Mouse (Mus musculus): Measurements from ENCODE around the gene Vipr1. TPM values are rescaled to one million over a fixed set of nuclear protein-coding genes. Genes with fewer than 3 reads are reported as not detected.
"Not testable (repeated sequence)": the region's sequence is repeated elsewhere in the genome, so short reads cannot be mapped to it uniquely, and the experiment has no call there.

Vipr1 gene
- 1 to 10 TPM in 2 of 4 experiments, under 1 TPM in 2; 0.58 to 2.2 (median 1.2) TPM for total RNA-seq (2022)

DNA sequence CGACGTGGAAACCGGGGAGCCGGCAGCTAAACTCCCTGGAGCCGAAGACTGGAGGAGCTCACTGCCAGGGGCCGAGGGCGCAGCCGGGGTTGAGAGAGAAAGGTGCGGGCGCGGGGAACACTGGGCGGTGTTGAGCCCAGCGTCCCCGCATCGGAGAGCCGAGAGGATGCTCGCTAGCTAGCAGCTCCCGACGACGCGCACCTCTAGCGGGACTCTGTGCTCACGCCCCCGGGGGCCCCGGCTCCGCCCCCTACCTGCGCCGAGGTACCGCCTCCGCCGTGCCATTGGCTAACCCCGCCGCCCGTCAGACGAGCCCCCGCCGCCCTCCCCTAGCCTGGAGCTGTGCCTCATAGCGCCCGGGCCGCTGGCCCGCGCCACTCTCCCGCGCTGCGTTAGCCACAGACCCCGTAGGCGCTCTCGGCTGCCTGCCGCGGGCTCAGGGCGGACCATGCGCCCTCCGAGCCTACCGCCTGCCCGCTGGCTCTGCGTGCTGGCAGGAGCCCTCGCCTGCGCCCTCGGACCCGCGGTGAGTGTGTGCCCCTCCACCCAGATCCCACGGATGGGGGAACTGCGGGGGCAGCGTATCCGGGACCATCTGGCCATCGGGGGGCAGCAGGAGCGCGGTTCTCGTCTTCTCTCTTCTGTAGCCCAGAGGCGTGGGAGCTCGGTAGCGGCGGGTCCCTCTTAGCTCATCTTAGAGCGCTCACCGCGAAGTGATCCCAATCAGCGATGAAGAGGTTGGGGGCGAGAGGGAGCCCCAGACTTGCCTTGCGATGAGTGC lies at the start of gene Vipr1:
Gene Vipr1, plus strand, starts transcription at position 316 of the 781 bp plus-strand sequence.
- peak; percentile 15 for DNase-seq

DNA sequence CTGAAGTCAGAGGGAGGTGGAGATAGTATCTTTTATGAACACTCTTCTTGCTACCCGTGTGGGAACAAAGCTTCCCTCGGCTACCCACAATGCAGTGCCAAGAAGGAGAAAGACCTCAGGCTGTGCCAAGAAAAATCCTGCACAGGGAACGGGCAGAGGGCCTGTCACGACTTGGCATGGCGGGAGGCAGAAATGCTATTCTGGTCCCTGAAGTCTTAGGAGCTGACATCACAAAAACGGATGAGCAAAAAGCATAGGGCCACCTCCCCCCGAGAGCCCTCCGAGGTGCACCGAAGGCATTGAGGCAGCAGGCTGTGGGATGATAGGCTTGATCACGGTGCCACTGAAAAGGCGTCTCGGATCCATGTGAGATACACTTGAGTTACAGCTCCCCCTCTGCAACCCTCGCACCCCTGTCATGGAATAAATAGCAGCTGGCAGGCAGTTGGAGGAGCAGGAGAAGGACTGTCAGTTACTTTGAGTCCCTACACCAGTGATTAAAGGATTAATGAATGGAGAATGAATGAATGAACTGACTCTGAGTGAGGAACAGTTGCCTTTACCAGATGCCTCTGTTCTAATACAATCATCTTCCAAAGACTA lies 49.5 kb upstream of the Vipr1 start:
- no peak for DNase-seq

DNA sequence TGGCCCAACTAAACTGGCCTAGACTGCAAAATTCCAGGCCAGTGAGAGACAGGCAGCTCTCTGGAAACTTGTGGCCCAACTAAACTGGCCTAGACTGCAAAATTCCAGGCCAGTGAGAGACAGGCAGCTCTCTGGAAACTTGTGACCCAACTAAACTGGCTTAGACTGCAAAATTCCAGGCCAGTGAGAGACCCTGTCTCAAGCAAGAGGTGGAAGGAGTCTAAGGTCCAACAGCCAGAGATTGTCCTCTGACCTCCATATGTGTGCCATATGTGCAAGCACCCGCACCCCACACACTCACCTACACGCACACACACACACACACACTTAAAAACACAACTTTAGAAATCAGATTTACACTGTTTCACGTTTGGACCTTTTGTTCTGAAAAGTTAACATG lies 48.7 kb upstream of the Vipr1 start:
- DNase-seq, result not testable (repeated sequence)

DNA sequence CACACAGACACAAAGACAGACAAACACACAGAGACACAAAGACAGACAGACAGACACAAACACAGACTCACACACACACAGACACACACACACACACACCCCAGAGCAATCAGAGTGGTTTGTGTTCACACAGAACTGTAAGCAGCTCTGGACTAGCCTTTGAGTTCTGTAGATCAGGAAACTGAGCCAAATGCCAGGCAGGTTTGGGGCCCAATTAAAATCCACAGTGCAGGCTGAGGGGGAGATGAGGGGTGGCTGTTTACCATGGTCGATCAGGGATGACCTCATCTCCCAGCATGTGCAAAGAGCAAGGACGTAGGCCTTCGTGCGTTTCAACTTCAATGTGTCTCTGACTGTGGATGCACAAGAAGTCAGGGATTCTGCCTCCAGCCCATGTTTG lies 47.7 kb upstream of the Vipr1 start:
- no peak for DNase-seq

DNA sequence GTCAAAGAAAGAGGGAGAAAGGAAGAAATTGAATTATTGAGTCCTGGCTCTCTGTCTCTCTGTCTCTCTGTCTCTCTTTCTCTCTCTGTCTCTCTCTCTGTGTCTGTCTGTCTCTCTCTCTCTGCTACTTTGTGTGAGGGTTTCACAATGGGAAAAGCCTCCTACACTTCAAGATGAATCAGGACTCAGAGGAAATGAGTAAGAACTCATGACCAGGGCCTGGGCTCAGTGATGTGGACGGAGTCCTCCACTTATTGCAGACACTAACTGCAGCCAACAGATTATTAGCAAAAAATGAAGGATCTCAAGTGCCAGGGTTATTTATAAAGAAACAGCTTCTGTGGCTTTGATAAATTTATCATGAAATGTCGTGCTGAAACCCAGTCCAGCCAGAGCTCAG lies 44.4 kb upstream of the Vipr1 start:
- no peak for DNase-seq

DNA sequence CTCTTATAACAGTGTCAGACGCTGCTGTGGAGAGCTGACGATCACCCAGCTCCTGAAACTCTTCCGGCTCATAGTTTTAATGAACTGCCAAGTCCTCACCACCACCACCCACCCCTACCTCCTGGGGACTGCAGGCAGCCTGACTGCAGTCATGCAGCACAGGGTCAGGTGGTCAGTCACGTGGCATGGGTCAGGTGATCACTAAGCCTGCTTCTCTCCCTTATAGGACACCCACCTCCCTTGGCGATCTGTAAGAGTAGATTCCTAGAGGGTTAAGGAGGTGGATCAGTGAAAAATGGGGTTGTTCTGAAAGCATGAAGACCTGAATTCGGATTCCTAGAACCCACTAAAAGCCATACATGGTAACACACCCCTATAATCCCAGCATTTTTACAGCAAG lies 43.0 kb upstream of the Vipr1 start:
- DNase-seq, result no peak

DNA sequence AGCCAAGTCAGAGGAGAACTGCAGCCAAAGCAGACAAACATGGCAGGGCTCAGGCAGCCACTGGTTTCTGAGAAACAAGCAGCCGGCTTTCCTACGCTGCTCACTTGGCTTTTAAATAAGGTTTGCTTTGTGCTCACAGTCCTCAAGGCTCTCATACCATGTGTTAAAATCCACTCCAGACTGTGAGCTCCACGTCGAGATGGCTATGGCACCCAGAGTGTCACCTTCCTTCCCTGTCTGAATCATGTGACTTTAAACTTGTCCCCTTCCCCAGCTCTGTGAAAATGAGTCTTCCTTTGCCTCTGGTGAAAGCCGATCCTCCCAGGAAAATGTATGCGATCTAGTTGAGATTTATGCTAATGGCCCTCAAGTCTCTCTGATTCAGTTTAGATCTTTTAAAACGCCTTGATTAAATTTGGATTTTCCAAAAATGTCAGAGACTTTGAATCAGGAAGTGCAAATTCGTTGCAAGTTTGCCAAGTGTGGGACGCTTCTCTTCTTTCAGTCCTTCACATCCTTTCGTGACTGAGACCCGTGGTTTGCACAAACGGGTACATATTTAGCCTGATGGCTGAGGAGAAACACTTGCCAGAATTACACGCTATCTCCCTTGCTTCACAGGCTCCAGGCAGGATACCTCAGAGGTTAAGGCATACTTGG lies 42.2 kb upstream of the Vipr1 start:
- DNase-seq, result no peak

DNA sequence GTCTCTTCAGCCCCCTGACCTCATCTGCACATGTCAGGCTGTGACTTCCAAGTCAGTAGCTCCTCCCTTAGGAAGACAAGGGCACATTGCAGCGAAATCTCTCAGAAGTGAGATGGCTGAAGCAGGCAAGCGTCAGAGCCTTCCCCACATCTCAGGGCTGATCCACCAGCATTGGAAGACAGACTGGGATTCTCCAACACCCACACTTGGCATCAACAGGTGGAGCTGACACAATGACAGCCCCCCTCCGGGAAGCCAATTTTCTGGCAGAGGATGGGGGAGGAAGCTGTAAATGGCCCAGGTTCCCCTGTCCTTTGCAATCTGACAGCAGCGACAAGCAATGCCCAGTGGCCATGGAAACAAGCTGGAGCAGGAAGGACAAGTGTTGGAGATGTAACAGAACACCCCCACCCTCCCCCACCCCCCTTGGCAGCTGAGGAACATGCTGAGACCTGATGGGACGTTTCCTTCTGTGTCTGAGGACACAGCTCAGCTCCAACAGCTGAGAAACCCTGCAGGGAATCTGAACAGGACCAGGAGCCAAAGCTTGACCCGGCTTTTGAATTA lies 41.6 kb upstream of the Vipr1 start:
- no peak for DNase-seq

DNA sequence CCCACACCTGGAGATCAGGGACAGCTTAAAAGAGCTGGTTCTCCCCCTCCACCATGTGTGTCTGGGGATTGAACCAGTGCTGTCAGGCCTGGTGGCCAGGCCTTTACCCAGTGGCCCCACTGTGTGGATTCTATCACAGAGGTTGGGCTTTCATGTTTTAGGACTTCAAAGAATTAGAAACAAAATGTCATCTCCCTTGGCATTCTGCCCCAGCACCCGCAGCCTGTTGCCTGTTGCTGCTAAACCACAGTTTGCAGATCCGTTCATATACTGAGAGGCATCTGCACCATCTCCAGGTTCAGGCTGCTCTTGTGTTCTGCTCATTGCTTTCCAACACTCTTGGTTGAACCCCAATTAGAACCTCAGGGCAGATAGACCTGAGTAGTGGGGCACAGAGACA lies 40.1 kb upstream of the Vipr1 start:
- peak; percentile 9 for DNase-seq

DNA sequence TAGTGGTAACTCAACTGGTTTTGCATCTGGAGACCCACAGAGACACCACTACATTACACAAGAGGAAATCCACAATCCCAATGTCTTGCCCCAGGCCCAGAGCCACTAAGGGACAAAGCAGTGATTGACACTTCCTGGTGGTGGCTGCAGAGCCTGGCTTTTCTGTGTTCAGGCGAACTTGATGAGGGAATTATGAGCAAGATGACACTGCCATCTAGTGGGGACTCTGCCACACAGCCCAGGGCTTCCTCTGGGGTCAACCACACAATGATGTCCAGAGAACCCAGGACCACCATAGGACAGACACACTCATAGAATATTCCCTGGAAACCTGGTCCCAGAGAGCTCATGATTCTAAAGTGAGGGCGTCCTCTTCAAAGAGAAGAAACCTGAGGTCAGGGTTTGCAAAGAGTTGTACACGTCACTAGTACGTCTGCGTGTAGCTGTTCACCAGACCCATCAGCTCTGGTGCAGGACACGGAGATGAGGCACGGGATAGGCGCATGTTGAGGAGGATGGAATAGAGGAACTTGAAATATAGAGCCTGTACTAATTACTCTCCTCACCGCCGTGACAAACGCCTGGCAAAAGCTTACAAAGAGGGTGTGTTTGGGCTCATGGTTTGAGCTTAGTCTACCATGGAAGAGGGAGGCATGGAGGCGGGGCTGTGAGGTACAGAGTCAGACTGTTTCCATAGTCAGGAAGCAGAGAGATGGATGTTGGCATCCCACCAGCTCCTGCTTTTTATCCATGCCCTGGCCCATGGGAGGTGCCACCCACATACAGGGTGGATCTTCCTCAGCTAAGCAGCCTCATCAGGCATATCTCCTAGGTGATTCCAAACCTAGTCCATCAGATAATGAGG lies 36.9 kb upstream of the Vipr1 start:
- DNase-seq, result peak; percentile 34

DNA sequence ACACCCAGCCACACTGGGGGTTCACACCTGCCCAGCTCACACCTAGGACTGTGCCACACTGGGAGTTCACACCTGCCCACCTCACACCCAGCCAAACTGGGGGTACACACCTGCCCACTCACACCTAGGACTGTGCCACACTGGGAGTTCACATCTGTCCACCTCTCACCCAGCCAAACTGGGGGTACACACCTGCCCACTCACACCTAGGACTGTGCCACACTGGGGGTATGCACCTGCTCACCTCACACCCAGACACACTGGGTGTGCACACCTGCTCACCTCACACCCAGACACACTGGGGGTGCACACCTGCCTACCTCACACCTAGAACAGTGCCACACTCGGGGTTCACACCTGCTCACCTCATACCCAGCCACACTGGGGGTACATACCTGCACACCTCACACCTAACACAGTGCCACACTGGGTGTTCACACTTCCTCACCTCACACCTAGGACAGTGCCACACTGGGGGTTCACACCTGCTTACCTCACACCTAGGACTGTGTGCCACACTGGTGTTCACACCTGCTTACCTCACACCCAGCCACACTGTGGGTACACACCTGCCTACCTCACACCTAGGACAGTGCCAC lies 35.9 kb upstream of the Vipr1 start:
- no peak for DNase-seq

DNA sequence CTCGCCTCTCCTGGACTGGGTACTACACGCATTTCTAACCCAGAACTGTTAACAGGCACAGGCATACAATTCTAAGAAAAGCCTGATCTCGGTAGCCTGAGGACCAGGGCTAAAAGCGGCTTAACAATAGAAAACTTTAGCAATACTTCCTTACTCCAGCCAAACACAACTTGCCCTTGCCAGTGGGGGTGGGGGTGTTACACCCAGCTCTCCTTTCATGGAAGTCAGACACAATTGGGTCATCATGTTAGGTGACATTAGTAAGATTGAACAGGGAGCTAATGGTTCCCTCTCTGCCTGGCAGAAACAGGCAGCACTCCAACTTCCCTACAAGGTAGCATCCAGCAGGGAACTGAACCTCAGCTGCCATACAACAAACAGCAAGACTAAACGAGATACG lies 33.1 kb upstream of the Vipr1 start:
- no peak for DNase-seq

DNA sequence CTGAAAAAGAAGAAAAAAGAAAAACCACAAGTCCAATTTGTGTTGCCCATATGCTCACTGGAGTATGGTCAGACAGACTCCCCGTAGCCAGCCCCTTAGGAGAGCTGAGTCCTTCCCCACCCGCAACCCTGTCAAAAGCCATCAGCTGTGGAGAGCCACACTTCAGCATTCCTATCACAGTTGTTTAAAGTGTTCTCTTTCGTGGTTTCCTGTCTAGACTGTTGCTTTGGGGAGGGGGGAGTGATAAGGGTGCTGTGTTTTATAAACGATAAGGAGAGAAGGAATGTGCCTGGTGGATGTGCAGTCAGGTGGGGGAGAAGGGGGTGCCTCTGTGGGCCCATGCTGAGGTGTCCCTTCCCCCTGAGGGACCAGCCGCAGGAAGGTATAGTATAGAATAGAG lies 29.3 kb upstream of the Vipr1 start:
- no peak for DNase-seq

DNA sequence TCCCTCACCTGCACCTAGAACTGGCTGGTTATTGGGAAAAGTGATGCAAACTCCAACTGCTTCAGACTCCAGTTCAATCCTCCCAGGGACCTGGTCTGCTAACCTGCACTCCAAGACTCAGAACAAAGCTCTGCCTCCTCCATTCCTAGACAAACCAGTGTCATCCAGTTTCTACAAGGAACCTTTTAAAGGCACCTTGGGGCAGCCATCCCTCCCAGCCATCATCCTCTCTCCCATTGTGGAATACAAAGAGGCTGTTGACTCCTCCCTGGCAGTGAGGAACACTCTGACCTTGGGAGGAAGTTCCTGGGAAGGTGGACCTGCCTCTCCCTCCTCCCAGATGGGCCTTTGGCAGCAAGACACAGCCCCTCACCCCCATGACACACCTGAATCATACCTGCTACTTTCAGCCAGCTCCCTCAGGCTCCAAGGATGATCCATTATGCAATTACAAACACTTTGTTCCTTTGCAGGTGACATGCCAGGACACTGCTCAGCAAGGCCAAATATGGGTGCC lies 28.2 kb upstream of the Vipr1 start:
- no peak for DNase-seq

DNA sequence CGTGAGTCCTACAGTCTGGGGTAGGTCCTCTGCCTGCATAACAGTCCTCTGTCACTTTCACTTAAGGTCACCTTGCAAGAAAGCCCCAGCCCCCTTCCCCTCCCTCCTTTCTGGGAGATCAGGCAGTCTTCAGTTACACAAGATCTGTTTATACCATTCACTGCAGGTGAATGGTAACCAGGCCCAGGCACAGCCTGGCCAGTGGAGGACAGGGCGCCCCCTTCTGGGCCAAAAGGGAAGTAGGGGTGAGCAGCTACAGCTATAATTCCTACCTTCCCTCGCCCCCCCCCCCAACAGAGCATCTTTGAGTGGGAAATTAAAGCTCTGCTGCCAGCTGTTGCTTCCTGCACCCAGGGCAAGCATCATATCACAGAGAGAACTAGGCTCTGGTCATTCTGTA lies 26.0 kb upstream of the Vipr1 start:
- DNase-seq, result no peak

DNA sequence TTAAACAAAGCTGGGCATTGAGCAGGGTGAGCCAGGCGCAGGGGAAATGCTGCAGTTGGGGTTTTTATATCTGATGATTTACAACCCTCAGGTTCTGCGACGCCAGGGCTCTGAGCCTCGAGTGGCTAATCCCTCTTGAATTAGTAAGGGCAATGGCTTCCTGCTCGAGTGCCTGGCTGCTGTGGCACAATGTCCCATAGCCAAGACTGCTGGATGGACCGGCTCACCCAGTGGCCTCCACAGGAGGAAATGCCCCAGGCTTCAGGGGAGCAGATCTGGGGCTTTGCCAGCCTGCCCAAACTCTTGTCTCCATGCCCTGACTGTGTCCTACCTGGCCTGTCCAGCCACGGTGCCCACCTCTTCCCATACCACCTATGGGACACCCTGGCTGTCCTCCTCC lies 23.1 kb upstream of the Vipr1 start:
- no peak for DNase-seq

DNA sequence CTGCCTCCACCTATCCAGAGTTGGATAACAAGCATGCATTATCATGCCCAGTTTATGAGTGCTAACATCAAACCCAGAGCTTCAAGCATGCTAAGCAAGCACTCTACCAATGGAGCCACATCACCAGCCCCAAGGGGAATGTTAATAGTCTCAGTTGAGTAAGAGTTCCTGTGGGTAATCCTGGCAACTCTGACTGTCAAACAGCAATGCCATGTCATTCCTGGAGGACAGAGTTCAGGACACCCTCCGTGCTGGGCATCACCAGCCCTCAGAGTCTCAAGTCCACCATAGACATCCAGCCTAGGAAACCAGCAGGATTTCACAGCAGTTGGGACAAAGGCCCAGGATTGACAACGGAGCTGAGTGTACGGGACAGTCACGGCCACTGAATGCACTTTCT lies 19.3 kb upstream of the Vipr1 start:
- DNase-seq, result no peak

DNA sequence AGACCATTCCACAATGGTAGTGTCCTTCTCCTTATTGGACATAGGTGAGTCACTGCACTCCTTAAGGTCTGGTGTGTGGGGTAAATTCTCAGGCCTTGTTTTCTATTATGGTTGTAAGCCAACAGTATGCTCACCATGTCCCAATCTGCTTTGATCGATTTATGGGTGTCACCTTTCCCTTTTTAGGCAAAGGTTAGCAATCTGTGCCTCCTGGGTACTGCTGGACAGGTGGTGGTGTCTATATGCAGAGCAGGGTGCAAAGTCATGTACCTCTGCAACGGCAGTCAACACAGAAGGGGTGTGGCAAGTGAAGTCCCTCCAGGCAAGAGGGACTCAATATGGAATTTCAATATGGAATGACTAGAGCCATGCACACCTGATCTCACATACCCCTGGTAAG lies 17.6 kb upstream of the Vipr1 start:
- DNase-seq, result no peak

DNA sequence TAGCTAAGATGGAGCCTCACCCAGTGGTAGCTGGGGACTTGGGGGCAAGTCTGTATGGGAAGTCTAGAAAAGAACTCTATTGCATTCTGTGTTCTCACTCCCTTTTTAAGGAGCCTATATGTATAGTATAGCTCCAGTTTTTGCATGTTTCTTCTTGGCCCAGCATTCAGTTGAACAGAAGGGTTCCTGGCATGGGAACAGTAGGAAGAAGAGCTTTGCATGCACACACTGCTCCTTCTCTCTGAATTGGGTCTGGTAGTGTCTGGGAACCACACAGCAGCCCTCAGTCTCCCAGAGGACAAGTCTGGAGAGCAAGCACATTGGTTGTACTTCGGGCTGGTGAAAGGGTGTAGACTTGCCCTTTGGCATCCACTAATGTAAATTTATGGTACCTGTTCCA lies 11.9 kb upstream of the Vipr1 start:
- DNase-seq, result no peak

DNA sequence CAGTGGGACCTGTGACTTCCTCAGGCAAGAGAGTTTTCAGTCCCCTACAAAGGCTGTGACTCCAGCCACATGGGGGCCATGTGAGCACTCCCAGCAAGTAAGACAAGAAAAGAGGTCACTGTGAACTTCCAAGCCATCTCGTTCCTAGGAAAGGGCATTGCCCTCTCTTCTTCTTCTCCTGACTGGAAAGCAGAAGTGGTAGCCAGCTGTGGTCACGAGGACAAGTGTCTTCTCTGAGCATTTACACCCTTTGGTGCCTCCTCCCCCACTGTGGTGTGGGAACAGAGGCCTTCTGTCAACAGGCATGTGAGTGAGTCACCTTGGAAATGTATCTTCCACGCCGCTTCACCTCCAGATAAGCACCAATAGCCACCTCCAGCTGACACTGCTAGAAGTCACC lies 10.6 kb upstream of the Vipr1 start:
- no peak for DNase-seq

DNA sequence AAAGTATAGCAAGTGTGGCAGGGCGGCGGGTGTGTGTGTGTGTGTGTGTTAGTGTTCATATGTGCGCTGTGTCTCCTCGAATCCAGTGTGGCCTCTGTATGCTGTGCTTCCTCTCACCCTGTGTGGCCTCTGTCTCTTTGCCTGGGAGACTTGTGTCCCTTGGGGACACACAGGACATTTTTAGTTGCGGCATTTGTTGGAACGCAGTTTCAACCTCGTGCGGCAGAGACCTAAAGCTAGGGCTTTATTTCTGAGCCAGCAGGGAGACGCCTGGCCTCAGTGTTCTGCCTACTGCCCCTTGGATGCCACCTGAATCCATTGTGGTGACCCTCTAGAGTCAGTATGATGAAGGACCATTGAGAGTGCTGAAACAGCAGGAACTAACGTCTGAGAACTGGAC lies 9.6 kb upstream of the Vipr1 start:
- no peak for DNase-seq

DNA sequence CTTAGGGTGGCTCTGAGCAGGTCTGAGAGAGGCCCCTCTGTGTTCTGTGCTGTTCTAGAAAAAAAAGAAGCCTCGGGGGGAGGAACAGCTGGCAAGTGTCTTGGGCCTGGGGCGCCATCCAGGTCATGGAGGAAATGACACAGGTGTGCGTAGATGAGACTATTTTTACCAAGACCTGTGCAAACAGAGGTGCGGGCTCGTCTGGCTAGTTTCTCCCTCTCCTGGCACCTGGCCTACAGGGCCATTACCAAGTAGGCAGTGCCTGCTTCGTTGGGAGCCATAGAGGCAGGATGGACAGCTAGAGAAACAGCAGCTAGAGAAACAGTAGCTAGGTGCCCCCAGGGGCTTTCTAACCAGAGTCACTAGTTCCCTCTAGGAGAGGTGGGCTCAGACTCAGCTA lies 9.2 kb upstream of the Vipr1 start:
- no peak for DNase-seq
